Mouse (Mus musculus) heart, adult 8-10 months (tissue): Measurements from ENCODE around the gene Rtp1. TPM values are rescaled to one million over a fixed set of nuclear protein-coding genes. Genes with fewer than 3 reads are reported as not detected.

ENCODE experiments used
- DNase-seq: peaks from one replicate; pipeline ENCODE4 v3.0.0; 2022; ENCODE audit warnings: low spot score
- total RNA-seq, 4 experiments: library from RNA; stranded (reverse); gene quantifications; 2 replicates each; pipeline ENCODE4 v1.2.4; 2022

Gene Rtp1
- total RNA-seq, 4 experiments from 2014 or later = not detected

DNA sequence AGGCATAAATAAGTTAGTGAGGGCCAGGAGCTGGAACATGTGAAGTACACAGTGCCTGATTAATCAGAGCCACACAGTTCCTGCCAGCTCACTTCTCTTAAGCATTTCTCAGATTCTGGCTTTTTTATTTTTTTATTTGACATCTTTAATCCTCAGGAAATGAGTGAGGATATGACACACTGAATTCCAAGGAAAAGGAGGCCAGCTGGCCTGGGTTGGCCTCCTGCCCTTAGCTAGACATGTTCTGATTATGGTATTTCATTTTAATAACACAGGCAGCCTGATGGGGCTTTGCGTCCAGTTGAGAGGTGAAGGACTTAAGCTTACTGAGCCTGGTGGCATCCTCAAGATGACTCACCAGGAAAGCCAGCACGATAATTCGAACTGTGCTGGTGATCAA, 27.6 kb downstream of the Rtp1 start:
- DNase-seq = peak; percentile 49

DNA sequence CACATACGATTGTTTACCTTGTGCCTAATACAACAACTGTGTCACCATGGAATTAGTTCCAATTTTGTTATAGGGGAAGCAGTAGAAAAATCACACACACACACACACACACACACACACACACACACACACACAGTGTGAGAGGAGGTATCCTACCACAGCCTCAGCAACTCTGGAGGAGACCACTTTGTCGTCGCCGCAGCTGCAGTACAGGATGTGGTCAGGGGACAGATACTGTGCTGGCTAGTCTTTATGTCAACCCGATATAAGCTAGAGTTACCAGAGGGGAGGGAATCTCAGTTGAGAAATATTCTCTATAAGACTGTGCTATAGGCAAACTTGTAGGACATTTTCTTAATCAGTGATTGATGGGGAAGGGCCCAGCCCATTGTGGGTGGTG, 28.4 kb downstream of the Rtp1 start:
- DNase-seq = no peak

DNA sequence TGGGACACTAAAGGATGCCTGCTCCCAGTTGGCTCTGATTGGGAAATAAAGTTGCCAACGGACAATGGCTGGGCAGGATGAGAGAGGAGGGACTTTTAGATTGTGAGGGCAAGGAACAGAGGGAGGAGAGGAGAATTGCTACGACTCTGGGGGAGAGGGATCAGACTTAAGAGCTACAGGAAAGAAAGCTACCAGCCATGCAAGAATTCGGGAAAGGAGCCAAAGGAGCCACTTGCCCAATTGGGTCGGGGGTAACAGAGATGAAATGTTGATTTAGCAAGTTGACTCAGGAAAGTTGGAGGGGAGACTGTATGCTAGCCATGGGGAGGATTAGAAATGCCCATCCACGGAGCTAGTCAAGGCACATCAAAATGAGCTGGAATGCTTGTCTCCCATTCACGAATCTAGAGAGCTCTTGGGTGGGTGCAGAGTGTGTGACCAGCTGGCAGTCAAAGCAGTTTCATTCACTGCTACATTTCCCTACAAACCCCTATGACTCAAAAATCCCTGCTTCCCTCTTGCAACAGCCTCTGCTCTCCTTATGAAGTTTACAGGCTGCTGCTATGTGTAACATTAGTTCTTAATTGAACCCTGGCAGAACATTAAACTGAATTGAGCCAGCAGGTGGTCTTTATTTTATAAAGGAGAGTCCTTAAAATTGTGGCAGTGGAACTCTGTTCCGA, 30.1 kb downstream of the Rtp1 start:
- no peak for DNase-seq

DNA sequence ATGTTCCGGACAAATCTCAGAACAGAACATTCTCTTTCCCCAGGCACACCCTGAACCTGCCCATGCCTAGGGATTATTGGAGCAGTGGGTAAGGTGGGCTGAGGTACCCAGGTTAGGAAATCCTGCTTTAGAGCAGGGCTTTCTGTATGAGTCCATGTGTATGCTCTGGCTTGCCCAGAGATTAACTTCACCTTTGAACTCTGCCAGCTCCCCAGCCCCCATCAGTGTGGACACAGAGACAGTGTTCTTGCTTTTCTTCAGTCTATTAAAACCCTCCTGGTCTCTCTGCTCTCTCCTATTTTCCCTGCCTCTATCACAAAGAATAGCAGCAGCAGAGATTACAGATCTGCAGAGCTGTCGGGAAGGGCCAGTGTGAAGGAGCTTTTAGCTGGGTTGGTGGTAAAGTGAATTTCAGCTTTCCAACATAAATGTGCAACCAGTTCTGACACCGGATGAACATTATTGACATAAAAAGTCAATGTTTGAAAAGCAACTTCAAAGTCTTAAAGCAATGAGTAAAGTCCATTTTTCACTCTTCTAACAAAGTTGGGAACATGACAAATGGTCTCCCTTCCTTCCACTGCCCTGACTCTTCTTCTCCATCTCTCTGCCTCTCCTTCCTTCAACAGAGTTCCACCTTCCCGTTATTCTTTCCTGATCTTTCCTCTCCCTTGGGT, 34.9 kb downstream of the Rtp1 start:
- DNase-seq = no peak

DNA sequence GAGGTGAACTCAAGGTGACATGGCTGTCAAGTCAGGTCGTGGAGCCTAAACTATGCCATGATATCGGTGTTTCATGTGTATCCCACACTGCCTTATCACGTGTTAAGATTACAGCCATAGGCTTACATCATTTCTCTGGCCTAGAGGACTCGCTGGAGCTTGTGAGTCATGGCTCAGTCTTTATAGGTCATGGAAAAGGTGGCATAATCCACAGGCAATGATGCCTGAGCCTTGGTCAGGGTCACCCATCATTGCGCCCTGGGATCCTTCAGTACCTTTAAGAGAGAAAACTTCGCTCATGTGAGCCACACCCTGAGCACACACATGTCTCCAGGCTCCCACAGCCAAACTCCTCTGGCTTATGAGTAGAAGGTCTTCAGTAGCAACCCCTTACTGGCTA, 42.6 kb downstream of the Rtp1 start:
- no peak for DNase-seq

DNA sequence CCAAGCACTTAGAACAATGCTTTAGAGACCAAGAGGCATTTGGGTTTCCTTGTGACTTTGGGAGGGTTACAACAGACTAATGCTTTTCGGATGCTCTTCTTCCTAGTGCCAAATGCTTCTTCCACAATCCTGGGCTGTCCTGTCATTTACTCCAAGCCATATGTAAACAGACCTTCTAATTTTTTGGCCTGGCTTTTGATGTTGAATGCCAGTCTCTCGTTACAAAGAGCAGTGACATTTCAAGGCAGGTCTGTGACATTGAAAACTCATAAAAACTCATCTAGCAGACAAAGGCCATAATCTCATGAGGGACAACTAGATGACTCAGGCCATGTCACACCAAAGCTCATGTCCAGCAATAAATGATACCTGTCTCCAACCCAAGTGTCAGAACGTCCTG, 43.1 kb downstream of the Rtp1 start:
- DNase-seq = no peak

DNA sequence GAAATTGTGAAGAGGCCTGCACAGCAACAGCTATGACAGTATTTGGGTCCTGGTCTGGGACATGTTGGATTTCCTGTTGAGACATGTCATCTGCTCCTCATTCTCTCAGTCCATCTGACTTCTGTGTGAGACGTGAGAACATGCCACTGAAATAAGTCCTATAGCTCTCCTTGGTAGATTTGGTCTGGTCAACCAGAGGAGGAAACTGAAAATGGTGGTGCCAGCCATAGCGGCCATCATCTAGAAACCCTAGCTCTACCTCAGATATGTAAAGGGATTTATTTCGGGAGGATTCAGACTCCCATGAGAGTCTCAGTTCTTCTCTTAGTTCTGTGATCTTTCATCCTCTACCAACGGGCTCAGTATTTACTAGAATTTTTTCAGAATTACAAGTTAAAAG, 46.7 kb downstream of the Rtp1 start:
- no peak for DNase-seq

DNA sequence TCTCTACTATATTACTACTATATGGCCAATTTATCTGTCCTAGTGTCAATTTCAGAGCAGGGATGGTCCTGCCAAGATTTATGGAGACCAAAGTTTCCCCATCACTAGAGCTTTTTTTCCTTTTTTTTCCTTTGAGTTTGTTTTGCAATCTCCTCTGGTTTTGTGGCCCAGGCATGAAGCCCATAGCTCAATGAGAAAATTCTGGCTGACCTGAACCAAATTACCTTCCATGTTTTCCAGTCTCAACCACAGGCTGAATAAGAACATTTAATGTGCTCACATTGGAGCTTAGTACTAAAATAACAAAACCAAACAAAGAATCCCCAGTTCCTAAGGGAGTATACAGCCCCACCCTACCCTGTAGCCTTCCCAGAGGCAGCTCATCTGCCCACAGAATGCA, 47.7 kb downstream of the Rtp1 start:
- no peak for DNase-seq

DNA sequence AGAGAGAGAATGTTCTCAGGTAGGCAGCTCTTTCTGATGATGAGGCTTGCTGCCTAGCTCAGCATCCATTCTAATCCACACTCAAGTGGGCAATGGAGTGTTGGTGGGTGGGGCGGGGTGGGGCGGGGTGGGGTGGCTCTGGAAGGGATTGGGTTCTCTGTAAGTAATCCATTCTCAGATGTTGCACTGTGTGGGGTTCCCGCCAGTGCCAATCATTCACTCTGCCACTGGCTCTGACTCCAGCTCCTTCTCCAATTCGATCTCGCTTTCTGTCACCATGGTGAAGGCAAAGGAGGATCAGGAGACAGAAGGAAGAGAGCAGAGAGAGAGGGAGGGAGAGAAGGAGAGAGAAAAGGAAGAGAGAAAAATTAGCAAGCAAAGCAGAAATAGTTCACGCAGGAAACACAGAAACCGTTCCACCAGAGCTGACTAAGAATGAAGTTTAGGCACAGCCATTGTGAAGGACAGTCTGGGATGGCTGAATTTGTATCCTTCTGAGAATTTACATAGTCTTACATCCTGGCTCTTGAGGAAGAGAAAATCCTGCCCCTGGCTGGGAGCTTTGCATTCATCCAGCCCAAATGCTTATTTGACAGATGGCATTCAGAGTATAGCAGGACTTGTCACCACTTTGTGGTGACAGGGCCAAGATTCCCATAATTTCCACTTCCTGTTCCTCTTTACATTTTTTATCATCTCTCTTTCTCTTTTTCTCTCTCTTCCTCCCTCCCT, 51.1 kb downstream of the Rtp1 start:
- DNase-seq = no peak

DNA sequence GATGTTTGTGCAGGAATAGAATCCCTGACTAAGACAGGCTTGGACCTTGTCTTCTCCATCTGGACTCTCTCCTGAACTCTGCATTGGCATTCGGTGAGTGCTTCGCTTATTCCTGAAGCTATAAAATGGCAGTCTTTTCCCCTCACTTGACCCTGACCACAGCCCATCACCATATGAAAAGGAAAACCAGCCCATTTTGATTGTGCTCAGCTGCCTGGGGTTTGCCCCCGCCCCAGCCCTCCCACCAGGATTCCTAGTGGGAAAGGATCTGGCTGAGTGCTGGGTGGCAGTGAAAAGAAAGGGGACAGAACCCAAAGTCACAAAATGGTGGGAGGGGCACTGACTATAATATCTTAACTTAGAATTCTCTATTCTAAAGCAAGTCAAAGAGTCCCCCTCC, 53.3 kb downstream of the Rtp1 start:
- no peak for DNase-seq

DNA sequence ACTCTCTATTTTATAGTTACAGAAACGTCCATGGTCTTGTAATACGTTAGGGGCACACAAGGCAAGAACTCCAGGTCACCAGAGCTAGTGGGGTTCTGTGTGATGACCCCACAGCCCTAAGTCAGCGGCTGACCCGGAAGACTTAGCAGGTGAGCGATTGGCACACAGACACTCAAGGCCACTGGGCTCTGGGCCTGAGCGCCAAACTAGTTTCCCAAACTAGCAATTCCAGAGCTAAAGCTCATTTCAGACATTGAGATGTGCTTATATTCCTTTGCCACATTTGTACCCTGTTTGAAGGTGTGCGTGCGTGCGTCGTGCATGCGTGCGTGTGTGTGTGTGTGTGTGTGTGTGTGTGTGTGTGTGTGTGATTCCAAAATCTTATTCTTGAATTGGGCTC, 53.9 kb downstream of the Rtp1 start:
- DNase-seq = no peak

DNA sequence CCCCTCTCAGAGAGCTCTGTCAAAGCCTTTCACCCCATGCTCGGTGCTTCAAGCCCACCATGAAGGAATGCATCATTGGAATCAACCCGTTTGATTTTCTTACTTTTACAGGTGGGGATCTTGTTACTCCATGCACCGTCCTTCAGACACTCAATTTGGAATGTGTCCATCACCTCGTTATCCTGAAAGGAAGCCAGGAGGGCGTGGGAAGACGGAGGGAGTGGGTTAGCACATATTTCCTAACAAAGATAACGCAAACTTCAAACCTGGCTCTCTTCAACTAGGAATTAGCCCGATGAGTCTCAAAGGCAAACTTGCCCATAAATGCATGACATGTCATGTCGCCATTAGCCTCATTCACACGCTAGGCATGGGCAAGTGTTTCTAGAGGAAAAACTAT, 54.4 kb downstream of the Rtp1 start:
- no peak for DNase-seq

Other genes with a start within 250 kb of the Rtp1 start
- gene St6gal1, start 204.4 kb upstream of the Rtp1 start, total RNA-seq = 1 to 10 TPM; 7.6 to 9.9 (median 8.8) TPM
- 1 to 10 TPM; 2.3 to 4.4 (median 3.6) TPM for gene Rtp4, start 91.2 kb downstream of the Rtp1 start, total RNA-seq
- 10 to 100 TPM; 14.5 to 24.1 (median 18.5) TPM for gene Masp1, start 91.7 kb downstream of the Rtp1 start, total RNA-seq